Mouse (Mus musculus) gastrocnemius, postnatal 25 days (tissue): ENCODE measurements around the gene Exosc10. TPM values are rescaled to one million over a fixed set of nuclear protein-coding genes. Genes with fewer than 3 reads are reported as not detected.

Source experiments
- DNase-seq: peaks from one replicate; pipeline ENCODE4 v3.0.0; 2022
- long read RNA-seq, 2 experiments: library from polyadenylated mRNA; stranded (forward); transcript quantifications; one replicate each; pipeline ENCODE4 v2.0.0; 2021
- total RNA-seq, 2 experiments: library from RNA; stranded (reverse); gene quantifications; 1 replicate in 1 of 2; 2 replicates in 1 of 2; pipeline ENCODE4 v1.2.3; 2021

Gene Exosc10
- total RNA-seq = 10 to 100 TPM; 17.1 to 18.5 TPM
- long read RNA-seq, experiment 1, transcript Exosc10-201 (25 exons, 2,790 nt) = major isoform, 5 of 11 reads
- long read RNA-seq, experiment 1, partial matches to known transcripts = 6 of 11 reads
- long read RNA-seq, experiment 1, other reads (novel, unspliced or antisense) = 0 of 11 reads
- long read RNA-seq, experiment 2, transcript Exosc10-201 (25 exons, 2,790 nt) = major isoform, 16 of 26 reads
- long read RNA-seq, experiment 2, partial matches to known transcripts = 6 of 26 reads
- long read RNA-seq, experiment 2, other reads (novel, unspliced or antisense) = 3 of 26 reads

DNA sequence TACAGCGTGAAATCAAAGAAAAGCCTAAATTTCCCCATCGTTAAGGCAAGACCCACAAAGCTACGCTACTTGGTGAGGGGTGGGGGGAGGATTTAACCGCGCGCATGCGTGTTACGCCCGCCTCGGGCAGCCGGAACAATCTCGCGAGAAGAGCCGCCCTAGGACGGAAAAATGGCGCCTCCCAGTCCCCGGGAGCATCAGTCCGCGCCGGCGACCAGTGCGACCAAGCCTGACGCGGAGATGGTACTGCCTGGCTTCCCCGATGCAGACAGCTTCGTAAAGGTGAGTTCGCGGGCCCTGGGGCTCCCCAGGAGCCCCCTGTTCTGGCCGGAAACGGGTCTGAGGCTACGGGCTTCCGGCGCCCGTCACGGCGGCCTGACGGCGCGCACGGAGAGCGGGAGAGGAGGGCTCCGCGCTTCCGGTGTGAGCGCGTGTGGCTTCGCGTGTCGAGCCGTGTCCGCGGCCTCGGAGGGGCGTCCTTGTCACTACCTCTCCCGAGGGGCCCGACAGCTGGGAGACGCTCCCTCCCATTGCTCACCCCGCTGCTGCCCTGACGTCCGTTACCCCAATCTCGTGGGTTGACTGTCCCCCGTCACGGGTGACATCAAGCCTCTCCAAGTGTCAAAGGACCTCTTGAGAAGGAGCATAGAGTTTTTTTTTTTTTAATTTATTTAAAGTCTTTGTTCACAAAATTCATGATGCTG, at the start of gene Exosc10:
TSS of gene Exosc10 (plus strand) at position 133 of the 704 bp plus-strand sequence.
- peak; percentile 84 for DNase-seq

DNA sequence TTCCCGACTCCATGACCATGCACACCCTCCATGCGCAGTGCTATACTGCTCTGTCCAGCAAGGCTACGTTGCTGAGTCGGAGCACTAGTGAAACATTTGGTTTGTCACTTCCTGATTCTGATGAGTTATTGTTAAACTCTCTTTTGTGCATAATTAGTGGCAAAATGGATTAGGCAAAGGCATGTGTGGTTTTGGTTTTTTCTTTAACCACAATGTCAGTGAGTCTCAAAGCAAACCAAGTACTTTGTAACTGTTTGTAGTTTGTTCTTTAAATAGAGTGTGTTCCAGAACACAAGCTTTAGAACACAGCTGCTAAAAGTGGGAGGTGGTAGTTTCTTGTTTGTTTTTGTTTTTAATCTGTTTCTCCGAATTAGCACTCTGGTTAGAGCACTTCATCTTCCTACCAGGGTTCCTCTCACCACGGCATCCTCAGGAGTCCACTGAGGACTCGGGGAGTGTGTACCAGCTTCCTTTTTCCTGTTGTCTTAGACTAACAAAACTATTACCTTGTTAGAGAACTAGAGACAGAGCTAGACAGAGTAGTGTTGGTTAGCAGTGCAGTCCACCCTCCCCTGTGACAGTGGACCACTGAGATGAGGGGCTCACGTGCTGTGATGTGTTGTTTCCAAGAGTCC, 48.7 kb upstream of the Exosc10 start:
- no peak for DNase-seq

DNA sequence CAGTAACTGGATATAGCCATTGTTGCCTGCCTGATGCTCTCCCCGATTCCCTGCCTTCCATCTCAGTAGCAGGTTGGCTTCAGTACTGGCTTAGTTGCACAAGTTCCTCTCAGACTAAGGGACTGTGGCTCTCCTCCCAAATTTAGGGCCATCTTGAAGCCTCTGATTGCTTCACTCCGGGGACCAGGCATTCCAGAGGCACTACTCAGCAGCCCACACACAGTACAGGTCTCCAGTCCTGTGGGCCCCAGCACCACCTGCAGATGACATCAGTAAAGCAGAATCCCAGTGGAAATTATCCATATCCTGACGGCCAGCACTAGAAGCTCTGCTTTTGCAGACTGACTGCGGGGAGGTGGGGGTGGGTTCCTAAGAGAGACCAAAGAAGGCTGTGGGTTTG, 47.5 kb upstream of the Exosc10 start:
- peak; percentile 79 for DNase-seq

DNA sequence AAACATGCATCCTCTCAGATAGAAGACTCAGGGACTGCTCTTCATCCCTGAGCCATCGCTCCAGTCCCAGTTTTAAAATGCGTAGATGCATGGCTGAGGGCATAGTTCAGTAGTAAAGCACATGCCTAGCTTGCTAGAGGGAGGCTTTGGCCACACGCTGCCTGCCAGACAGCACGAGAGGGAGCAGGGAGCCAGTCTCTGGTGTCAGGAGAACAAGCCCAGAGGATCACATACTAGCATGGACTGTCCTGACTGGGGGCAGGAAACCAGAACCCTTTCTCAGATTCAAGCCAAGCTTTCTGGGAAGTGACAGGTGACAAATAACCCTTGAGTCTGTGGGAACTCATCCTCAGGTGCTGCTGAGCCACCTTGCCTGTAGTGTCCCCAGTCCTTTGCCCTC, 46.9 kb upstream of the Exosc10 start:
- DNase-seq = peak; percentile 58

DNA sequence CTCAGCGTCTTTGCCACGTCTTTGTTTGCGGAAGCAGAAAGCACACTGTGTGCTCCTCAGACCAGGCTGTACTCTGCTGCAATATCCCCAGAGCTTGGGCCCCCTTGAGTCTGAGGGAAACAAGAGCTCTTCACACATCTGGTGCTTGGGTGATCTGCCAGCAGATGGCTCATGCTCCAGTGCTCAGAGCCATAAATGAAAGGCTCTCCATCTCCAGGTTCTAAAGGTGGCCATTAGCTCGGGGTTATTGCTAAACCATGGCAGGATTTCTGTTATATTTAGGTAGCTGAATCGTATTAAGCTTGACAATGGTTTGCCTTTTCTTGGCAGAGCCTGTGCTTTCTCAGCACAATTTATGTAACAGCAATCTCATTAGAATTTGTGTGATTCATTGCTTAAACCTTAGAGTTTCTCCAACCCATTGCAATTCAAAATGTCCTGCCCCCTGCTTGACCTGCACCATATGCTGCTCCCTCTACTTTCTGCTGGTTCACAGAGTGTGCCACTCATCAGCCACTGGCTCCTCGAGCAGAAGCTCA, 45.1 kb upstream of the Exosc10 start:
- peak; percentile 70 for DNase-seq

DNA sequence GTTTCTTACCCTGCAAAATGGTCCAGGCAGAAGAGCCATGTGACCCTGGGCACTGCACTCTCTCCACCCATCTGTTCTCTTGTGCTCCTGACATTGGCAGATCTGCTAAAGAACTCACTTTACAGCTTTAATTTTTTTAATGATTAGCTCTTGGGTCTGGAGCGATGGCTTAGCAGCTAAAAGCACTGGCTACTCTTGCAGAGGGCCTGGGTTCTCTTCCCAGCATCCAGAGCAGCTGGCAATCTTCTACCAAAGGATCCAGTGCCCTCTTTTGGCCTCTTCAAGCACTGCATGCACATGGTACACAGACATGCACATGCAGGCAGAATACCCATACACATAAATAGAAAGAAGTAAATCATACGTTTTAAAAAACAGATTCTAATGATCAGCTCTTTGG, 42.9 kb upstream of the Exosc10 start:
- DNase-seq = no peak

DNA sequence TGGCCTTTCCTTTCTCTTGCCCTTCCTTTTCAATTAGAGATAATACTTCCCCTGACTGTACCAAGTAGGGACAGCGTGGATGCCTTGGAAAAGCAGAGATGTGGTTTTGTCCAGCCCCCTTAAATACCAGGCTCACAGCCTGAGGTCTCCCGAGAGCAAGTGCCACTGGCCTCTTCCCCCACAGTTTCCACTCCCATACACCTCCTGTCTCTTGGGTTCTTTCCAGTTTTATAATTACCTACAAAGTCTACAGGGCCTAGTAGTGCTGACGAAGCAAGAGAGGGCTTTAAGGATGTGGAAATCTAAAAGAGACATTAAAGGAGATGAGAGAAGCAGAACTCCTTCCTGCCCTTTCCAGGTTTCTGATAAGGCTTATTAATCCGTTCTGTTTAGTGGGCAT, 40.4 kb upstream of the Exosc10 start:
- DNase-seq = no peak

DNA sequence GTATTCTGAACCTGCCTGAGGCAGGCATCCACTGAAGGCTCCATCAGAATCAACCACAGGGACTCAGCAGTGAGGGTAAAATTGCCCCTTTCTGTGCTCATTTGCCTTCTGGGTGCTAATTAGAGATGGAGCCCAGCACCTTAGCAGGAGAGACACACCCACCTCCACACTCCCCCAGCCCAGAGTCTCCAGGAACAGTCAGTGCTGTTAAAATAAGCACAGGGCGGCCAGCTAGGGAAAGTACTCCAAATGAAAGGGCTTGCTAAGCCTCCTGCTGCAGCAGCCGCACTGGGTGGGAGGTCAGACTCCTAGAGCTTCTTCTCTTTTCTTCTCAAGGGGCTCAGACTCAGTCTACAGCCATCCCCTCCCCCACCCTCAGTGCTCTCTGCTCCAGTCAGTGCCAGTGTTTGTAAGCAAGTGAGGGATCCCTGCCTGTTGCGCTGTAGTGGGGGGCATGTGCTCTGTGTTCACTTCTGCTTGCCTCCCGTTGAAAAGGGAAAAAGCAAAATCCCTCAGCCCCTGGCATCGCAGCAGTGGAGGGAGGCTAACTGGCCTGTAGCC, 39.9 kb upstream of the Exosc10 start:
- no peak for DNase-seq

DNA sequence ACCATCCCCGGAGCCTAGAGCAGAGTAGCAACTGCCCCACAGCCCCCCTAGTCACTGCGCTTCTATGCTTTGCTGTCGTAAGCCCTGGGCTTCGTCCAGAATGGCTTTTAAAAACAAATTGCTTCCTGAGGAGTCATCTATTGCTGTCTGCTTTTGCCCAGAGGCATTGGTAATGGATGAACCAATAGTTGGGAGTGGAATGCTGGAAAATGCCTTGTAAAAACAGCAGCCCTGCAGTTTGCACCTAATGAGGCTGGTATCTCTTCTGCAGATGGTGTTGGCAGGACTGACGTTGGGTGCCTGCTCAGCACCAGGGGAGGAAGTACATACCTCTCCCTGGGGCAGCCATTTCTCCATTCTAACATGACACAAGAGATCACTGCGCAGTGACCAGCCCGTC, 34.7 kb upstream of the Exosc10 start:
- peak; percentile 41 for DNase-seq

DNA sequence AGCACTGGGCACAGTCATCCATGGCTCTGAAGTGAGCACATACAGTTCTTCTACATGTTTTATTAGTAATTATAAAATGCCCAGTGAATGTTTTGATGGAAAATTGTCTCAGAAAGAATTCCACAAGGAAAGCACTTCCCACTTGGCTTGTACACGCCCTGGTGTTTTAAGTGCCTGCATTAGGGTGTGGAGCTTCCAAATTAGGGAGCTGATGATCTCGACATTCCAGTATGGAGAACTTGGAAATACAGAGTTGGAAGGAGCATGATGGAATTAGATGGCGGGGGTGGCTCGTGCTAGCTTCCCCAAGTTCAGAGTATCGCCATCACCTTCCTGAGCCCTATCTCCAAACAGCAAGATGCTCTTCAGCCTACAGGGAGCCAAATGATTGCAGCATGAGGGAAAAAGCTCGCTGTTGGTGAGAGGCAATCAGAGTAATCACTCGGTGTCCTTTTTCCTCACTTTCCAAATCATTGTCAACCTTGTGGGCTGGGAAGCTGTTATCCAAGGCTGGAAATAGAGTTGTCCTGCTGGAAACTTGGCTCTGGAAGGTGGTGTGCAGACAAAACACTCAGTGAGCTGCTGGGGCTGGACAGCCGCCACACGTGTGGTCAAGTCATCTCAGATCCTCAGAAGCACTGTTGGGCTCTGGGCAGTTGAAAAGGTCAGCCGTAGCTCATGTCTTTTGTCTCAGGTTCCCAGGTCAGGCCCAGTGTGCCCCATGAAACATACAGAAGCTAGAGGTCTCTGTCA, 30.9 kb upstream of the Exosc10 start:
- peak; percentile 71 for DNase-seq

DNA sequence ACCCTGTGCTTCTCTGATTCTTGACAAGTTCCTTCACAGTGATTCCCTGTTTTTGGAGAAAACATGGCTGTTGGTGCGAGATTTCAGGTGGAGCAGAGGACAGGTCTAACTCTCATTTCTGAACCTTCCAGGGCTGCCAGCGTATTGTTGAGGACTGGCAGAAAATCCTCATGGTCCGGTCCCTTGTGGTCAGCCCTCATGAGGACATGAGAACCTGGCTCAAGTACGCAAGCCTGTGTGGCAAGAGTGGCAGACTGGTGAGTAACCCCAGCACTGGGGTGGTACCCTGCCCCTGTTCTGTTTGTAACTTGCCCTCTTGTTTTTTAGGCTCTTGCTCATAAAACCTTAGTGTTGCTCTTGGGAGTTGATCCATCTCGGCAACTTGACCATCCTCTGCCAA, 27.9 kb upstream of the Exosc10 start:
- no peak for DNase-seq

DNA sequence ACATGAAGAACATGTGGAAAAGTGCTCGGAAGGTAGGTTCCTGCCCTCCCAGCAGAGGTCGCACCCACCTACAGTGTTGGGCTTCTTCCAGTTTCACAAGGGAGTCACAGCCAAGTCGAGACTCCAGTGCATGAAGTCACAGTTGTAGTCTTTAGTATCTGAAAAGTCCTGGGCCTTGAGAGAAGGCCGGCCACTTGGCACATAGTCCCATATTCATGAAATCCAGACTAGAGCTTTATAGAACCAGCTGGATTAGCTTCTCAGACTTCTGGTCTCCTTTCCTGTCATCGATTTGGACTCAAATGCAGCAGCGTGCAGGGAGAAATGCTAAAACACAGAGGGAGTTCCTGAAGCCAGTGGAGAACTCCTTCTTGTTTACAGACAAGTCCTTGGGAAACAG, 27.5 kb upstream of the Exosc10 start:
- DNase-seq = no peak

DNA sequence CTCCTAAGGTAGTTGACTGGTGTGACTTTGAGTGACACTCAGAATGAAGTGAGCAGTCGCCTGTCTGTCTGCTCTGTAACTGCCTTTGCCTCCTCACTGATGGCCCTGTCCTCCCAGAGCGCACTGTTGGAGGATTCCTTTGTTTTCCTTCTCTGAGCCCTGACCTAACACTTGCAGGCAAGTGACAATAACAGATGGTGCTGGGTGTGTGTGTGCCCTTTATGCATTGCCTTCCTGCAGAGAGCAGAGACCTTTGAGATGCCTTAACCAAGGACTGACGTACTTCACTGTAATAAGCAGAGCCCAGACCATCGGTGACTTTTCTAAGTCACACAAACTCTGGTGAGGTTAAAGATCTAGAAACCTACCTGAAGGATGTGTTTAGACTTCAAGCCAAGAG, 26.9 kb upstream of the Exosc10 start:
- no peak for DNase-seq

DNA sequence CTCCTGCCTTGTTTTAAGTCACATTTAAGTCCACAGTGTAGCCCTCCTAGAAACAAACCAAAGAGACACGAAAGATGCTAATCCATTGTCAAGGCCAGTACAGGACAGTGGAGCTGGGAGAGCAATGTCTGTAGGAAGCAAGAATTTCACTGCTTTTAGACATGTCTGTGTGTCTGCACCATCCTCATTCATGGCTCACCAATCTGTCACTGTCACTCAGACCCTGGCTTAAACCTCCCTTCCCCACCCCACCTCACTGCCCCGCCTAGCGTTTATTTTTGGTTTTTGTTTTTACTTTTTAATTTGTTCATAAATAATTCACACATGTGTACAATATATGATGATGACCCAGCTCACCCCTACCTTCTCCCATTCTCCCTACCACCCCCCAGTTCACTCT, 25.7 kb upstream of the Exosc10 start:
- no peak for DNase-seq

DNA sequence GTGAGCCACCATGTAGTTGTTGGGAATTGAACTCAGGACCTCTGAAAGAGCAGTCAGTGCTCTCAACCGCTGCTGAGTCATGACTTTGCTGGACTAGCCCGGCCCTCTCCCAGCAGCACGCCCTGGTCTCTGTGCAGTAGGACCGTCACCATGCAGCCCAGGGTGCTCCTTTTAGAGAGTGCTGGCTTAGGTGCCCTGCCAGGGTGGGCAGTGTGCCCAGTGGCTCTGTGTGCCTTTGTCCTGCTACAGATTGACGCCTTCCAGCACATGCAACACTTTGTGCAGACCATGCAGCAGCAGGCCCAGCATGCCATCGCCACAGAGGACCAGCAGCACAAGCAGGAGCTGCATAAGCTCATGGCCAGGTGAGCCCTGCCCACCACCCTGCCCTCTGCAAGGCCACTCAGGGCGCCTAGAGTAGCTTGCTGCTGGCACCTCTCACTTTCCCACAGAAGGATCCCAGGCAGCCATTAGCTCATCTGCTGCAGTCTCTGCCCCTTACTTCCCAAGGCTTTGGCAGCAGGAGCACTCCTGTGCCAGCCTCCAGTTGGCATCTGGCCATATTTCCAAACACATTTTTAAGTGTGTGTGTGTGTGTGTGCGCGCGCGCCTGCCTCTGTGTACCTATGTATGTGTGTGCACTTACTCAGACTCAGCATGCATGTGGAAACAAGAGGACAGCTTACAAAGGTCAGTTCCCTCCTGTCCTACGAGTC, 24.5 kb upstream of the Exosc10 start:
- DNase-seq = no peak

DNA sequence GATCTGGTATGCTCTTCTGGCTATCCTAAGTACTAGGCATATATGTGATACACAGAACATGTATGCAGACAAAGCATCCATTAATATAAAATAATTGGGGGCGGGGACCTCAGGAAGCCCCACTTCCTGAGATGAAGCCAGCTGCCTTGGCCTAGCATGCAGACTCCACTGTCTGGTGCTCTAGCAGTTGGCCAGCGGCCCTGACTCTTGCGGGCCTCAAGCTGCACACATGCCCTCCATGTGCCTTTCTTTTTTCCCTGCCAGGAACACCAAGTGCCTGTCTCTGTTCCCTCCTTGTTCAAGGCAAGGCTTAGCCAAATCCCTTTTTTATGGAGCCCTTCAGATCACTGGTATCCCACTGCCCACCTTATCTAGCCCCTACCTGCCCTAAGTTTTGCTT, 22.4 kb upstream of the Exosc10 start:
- DNase-seq = no peak

DNA sequence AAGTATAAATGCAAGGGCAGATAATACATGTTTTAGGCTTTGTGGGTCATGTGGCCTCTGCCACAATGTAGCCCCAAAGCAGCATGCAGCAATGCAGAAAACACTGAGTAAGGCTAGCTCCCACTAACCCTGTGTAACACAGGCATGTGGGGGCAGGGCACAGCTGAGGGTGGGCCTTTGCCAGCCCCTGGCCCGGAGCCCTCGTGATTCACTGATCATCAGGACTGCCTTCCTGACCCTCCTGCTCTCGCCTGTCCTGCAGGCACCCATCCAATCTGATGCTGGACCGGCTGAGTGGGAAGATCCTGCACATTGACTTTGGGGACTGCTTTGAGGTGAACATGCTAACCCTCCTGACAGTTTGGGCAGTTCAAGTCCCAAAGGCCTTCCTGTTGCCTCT, 9.1 kb upstream of the Exosc10 start:
- no peak for DNase-seq

DNA sequence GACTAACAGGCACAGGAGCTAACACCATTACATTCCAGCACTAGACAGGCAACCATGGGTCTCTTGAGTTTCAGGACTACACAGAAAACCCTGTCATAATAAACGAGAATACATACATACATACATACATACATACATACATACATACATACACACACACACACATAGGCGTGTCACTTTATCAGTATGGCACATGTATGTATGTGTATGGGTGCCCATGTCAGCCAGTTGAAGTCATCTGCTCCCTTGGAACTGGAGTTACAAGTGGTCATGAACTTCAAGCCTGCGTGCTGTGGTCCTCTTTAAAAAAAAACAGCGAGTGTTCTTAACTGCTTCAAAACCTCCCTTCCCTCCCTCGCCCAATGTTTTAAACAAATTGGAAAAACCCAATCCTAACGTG, 463 bp upstream of the Exosc10 start:
- DNase-seq = no peak

DNA sequence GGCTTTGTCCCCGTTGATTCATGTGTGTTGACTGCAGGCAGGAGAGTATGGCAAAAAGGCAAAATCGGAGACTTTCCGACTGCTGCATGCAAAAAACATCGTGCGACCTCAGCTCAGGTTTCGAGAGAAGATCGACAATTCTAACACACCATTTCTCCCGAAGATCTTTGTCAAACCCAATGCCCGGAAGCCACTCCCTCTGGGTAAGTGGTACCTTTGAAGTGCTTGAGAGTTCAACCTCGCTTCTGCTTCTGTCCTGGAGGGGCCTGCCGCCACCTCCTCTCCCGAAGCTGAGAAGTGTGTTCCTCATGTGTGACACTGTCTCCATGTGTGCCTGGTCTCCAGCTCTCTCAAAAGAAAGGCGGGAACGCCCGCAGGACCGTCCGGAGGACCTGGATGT, 4.4 kb downstream of the Exosc10 start:
- no peak for DNase-seq

DNA sequence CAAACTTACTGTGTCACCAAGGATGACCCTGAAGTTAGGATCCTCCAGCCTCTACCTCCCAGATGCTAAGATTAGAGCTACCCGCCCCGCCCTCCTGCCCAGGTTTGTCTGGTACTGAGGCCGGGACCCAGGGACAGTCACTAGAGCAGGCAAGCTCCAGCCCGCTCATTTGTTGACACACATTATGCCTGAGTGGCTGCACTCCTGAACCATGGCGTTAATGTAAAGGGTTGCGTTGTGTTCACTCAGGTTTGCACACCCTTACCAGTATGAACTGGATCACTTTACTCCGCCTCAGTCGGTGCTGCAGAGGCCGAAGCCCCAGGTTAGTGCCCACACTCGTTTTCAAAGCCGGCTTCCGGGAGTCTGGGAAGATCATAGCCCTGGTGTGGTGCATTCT, 5.4 kb downstream of the Exosc10 start:
- DNase-seq = no peak

DNA sequence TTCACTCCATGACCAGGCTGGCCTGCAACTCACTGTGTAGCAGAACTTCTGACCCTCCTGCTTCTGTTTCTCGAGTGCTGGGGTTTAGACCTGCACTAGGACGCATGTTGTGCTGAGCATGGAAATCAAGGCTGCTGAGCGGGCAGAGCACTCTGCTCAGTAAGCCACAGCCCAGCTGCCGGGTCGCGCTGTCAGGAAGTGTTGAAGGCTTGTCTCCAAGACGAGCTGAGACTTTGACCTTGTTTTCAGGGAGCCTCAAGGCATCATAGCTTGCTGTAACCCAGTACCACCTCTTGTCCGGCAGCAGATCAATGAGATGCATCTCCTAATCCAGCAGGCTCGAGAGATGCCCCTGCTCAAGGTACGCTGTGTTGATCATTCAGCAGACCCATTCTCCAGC, 11.9 kb downstream of the Exosc10 start:
- no peak for DNase-seq
